Mouse (Mus musculus) ES-E14 (cell line): Measurements from ENCODE around the gene Mib2.
"Not testable (repeated sequence)": the region's sequence is repeated elsewhere in the genome, so short reads cannot be mapped to it uniquely, and the experiment has no call there.

Experiments used
- CHD2 ChIP-seq: IDR thresholded peaks from 2 replicates; pipeline ENCODE4 v1.6.1; 2014; ENCODE audit warnings: mild to moderate bottlenecking, low read depth, low read length, inconsistent platforms
- HCFC1 ChIP-seq: IDR thresholded peaks from 2 replicates; pipeline ENCODE4 v1.6.1; 2012; ENCODE audit warnings: low read length, inconsistent platforms, borderline replicate concordance; ENCODE audit not compliant: insufficient read depth
- ZC3H11A ChIP-seq: IDR thresholded peaks from 2 replicates; pipeline ENCODE4 v1.6.1; 2012; ENCODE audit warnings: low read depth, mild to moderate bottlenecking, inconsistent platforms, low read length, borderline replicate concordance

DNA sequence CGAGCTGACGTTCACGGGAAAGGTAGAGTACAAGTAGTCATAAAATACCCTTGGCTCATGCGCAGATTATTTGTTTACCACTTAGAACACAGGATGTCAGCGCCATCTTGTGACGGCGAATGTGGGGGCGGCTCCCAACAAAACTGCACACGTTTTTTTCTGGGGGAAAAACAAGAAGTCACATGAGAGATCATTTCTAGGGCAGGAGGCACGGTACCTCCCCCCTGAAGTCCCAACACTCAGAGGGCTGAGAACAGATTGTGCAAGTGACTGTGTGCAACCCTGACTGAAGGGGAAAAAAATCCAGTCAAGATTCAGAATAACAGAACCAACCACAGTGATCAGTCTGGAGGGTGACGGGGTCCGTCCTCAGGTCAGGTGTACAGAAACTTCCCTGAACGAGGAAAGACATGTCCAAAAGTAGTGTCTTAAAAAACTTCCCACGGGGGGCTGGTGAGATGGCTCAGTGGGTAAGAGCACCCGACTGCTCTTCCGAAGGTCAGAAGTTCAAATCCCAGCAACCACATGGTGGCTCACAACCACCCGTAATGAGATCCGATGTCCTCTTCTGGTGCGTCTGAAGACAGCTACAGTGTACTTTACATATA, 14.8 kb upstream of the Mib2 start:
- not testable (repeated sequence) for TF ChIP-seq HCFC1, CHD2, ZC3H11A
